Mouse (Mus musculus) testis, adult 2 months (tissue): ENCODE data around the gene Pkig.

Source experiments
- CTCF ChIP-seq: fragments of 200-500 bp; IDR thresholded peaks from 2 replicates; pipeline ENCODE4 v1.5.1; 2012; ENCODE audit warnings: low read depth, mild to moderate bottlenecking, inconsistent platforms, low read length, moderate library complexity; ENCODE audit not compliant: control insufficient read depth, insufficient read depth, insufficient replicate concordance
- POLR2A ChIP-seq: fragments of 200-500 bp; IDR thresholded peaks from 2 replicates; pipeline ENCODE4 v1.6.1; 2012; ENCODE audit warnings: low read depth, mild to moderate bottlenecking, inconsistent platforms, low read length, moderate library complexity; ENCODE audit not compliant: control insufficient read depth

- TF ChIP-seq POLR2A (no peak), CTCF (no peak)
Observed at GRCm38 (mm10) chr2:163609281-163609975, 48.8 kb upstream of the Pkig start.
